Mouse (Mus musculus) fat pad, adult 2 months (tissue): ENCODE data around the gene Upf3b.
"Not testable (repeated sequence)": the region's sequence is repeated elsewhere in the genome, so short reads cannot be mapped to it uniquely, and the experiment has no call there.

Source experiments
- DNase-seq: peaks from one replicate; pipeline ENCODE4 v3.0.0-alpha.2; 2011; ENCODE audit warnings: low read depth, low spot score; ENCODE audit errors: extremely low read depth

The Upf3b gene

DNA sequence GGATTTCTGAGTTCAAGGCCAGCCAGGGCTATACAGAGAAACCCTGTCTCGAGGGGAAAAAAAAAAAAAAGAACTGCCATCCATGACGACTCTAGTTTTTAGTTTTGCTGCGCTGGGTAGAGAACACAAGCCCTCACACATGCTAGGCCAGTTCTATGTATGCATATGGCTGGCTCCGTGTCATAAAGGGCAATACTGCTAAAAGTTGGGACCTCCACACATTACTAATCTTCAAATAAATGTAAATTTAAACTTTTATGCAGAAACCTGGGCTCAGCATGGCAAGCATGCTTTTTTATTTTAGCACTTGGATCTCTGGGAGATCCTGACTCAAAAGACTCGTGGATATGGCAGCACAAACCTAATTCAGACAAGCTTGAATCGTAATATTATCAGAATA is 28.9 kb downstream of the Upf3b start:
- no peak for DNase-seq

GRCm38 (mm10) chrX:37080345-37080744 is 29.8 kb downstream of the Upf3b start:
- not testable (repeated sequence) for DNase-seq

DNA sequence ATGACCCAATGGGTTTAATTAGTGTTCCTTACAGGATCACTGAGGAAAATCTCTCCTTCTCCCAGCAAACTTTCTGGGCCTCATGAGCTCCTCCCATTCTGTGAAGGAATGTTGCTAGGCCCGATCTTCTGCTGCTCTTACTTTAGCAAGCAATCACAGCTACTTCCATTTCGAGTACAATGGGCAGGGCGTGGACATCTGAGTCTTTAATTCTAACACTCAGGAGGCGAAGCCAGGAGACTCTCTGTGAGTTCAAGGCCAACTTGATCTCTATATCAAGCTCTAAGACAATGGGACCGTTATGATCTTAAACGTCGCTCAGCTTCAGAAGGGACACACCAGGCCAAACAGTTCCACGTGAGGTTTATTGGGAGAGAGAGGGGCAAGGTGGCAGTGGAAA is 33.5 kb downstream of the Upf3b start:
- no peak for DNase-seq

DNA sequence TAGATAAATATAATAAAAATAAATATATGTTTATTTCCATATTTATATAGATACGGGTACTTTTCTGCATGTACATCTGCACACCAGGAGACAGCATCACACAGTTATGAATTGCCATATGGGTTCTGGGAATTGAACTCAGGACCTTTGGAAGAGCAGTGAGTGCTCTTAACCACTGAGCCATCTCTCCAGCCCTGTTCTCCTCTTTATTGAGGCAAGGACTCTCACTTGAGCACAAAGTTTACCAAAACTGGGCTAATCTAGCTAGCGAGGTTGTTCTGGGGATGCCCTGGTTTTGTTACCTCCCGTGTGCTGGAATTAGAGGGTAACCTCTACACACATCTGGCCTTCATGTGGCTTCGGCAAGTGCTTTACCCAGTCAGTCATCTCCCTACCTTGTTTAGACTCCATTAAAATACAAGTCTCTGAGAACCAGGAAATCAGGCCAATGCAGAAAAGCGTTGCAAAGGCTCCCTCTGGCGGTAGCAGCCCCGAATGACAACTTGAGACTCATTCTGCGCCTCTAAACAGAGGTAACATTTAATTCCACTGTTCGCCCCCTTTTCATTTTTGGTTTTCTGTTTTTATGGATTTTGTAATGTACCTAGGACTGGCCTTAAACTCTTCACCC is 35.7 kb downstream of the Upf3b start:
- DNase-seq = no peak

GRCm38 (mm10) chrX:37068766-37069165 is 41.4 kb downstream of the Upf3b start:
- no peak for DNase-seq

DNA sequence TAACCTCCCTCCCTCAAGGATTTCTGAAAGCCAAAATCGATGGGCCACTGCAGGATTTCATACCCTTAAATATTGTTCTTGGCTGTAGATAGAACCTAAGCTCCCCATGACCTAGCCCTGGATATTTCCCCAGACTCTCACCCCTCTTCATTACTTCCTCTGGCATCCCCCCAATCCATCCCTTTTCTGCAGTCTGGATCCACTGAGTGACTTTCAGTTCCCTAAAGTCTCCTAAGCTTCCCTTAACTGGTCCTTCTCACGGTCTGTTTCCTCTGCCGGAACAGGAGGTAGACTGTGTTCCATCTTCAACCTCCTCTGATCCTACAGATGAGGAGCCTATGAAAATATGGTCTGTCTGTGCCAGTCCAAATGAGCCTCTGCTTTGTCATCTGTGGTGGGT is 42.8 kb downstream of the Upf3b start:
- DNase-seq = no peak

DNA sequence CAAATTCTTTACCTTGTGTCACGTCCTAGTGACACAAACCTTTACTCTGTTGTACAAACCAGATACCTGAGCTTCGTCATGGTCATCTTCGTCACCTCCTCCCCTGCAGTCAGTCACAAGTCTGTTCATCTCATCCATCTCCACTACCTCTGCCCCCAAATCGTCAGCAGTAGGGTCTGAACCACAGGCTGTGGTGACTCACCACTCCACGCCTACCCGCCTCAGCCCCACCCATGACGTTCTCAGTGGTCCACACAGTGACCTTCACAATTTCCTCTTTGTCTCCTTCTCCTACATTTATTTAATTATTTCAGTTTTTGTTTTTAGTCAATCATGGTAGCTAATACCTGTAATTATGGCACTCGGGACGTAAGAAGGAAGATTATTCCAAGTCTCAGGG is 46.2 kb downstream of the Upf3b start:
- no peak for DNase-seq

DNA sequence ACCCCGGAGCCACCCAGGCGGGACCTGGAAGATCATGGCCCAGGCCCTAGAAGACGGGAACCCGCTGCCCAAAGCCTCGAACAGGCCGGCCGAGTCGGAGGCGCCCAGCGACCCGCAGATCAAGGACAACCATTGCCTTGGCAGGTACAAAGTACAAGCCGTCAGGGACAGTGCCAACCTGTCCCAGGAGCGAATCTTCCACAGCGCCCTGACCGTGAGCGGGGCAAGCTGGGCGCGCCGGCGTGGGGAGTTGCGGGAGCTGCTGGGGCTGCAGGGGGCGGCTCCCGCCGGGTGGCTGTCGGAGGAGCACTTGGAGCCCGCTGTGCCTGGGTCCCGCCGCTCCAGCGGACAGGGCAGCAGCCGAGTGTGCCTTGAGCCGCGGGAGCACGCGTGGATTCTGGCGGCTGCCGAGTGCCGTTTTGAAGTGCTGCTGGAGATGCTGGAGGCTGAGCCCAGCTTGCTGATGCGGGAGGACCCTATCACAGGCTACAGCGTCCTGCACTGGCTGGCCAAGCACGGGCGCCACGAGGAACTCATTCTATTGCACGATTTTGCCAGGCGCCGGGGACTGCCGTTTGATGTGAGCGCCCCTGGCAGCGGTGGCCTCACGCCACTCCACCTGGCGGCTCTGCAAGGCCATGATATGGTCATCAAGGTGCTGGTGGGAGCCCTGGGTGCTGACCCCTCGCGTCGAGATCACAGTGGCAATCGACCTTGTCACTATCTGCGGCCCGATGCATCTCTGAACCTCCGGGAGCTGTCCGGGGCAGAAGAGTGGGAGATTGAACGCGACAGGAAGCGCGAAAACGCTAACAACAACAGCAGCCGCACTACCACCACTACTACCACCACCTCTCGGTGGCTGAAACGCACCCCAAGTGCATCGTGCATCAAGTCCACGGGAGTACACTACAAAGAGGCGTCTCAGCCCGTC is 61.0 kb downstream of the Upf3b start:
- DNase-seq = no peak

DNA sequence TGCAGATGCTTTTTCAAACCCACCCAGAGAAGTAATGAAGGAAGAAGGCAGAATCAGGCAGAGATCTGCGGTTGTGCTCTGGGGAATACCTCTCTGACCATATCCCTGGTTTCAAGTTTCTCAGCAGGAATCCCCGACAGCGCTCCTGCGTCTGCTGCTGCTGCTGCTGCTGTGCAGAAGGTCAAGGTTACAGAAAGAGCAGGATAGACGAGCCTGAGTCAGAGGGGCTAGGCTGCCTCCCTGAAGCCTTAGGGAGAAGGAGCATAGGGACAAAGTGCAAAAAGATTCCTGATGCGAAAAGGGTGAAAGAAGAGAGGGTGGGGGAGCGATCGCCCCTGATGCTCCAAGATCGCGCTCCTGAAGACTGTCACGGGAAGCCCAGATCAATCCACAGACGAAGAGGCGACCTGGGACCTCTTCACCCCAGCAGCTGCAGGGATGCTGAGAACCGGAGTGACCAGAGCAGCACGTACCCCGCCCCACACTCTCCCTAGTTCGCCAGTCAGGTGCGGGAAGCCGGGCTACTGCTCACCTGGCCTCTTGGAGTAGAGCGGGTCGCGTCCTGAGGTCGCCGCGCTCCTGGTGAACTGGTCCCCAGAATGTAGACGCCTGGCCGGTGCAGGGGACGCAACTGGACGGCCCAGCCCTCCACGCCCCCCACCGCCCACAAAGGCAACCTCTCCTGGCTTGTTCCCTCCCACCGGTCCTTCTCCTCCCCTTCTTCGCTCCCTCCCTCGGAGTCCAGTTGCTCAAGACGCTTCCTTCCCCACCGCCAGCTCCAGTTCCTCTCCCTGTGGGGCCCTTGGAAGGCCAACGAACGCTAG is 61.8 kb downstream of the Upf3b start, which contains the start of gene Sowahd:
Sowahd (plus strand) TSS at position 780 of the 824 bp plus-strand sequence.
- DNase-seq = no peak

DNA sequence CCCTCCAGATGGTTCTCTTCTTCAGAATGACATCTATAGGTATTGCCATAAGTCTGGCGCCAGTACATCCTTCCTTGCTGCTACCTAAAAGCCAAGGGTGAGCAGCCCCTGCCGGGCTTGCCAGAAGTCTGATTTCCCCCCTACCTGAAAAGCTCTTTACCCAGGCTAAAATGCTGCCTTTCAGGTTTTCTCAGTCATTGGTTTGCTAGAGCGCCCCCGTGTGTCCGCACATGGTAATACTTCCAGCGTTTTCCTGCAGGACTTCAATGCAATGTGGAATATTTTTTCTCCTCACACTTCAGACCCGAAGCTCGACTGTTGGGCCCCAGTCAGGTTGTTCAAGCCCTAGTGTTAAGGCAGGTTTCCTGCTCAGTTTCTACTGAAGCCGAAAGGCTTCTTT is 67.4 kb downstream of the Upf3b start:
- DNase-seq = no peak
